8 mouse cellular contexts compared by ENCODE assay signal in genomic region chr1:131125987-131126744, GRCm38 (mm10). TPM values are rescaled to one million over a fixed set of nuclear protein-coding genes. Genes with fewer than 3 reads are reported as not detected.
DNase-seq lines count a peak whose midpoint lies in the region; ATAC-seq lines count a peak whose summit lies in the region.

No protein-coding gene starts in this region.

- no peak overlapping the region for H3K27ac ChIP-seq in intestine, embryonic 16.5 days (ENCODE audit: low read length)
- no peak overlapping the region for H3K27ac ChIP-seq in stomach, embryonic 15.5 days
- H3K27ac ChIP-seq in forebrain, embryonic 10.5 days: no peak overlapping the region
- no peak overlapping the region for H3K27ac ChIP-seq in embryonic facial prominence, embryonic 10.5 days (replicated peaks)

- no peak for DNase-seq in frontal cortex, postnatal 14 days (ENCODE audit: low spot score in 2 of 2)
- DNase-seq in ovary, adult 18-20 months (ENCODE audit: low spot score): peak; percentile 55
- no peak for DNase-seq in ovary, postnatal 36 days (ENCODE audit: low spot score)
- no peak for DNase-seq in forebrain, embryonic 10.5 days (ENCODE audit: extremely low spot score, low spot score)
- no peak for DNase-seq in embryonic facial prominence, embryonic 10.5 days (ENCODE audit: low spot score)

- no peaks in the 10 kb centered on the region; the same call in 1 of the 2 replicates for H3K4me1 ChIP-seq in intestine, embryonic 16.5 days (ENCODE audit: control insufficient read depth, insufficient read depth, low read length)
- H3K4me1 ChIP-seq in stomach, embryonic 15.5 days: 0 out of 2 replicates have a peak, but pooled peaks cover 3% of the 10 kb centered on the region
- H3K4me1 ChIP-seq in forebrain, embryonic 10.5 days: peaks cover 6% of the 10 kb centered on the region
- H3K4me1 ChIP-seq in embryonic facial prominence, embryonic 10.5 days: no peaks in the 10 kb centered on the region

- no peak overlapping the region for H3K4me2 ChIP-seq in intestine, embryonic 16.5 days (ENCODE audit: low read depth, low read length)
- no peak overlapping the region for H3K4me2 ChIP-seq in stomach, embryonic 15.5 days

- H3K9ac ChIP-seq in intestine, embryonic 16.5 days (ENCODE audit: low read depth, low read length): no peak overlapping the region
- no peak overlapping the region for H3K9ac ChIP-seq in stomach, embryonic 15.5 days

- peak; percentile 97 for ATAC-seq in frontal cortex, adult (ENCODE audit: low TSS enrichment)
- peak; percentile 63 for ATAC-seq in intestine, embryonic 16.5 days
- peak; percentile 90; the same call in 1 of the 2 replicates for ATAC-seq in stomach, embryonic 15.5 days (ENCODE audit: insufficient read depth, low FRiP score, low read depth)

- WGBS in intestine, embryonic 16.5 days: 57% methylated on average over 11 of the region's 11 CpGs
- WGBS in stomach, embryonic 15.5 days: 53% methylated on average over 11 of the region's 11 CpGs
- WGBS in forebrain, embryonic 10.5 days: 83% methylated on average over 11 of the region's 11 CpGs
- WGBS in embryonic facial prominence, embryonic 10.5 days: 75% methylated on average over 11 of the region's 11 CpGs

- H3K27me3 ChIP-seq in intestine, embryonic 16.5 days (replicated peaks; ENCODE audit: control insufficient read depth, insufficient read depth, low read length): no peaks in the 10 kb centered on the region
- H3K27me3 ChIP-seq in stomach, embryonic 15.5 days (replicated peaks): no peaks in the 10 kb centered on the region
- no peaks in the 10 kb centered on the region for H3K27me3 ChIP-seq in forebrain, embryonic 10.5 days (ENCODE audit: poor library complexity, severe bottlenecking)
- no peaks in the 10 kb centered on the region for H3K27me3 ChIP-seq in embryonic facial prominence, embryonic 10.5 days (replicated peaks; ENCODE audit: low read depth, poor library complexity, severe bottlenecking)

- 0 out of 2 replicates have a peak, but pooled peaks cover 4% of the 10 kb centered on the region for H3K36me3 ChIP-seq in intestine, embryonic 16.5 days (ENCODE audit: control insufficient read depth, insufficient read depth, low read length)
- no peaks in the 10 kb centered on the region for H3K36me3 ChIP-seq in stomach, embryonic 15.5 days
- H3K36me3 ChIP-seq in forebrain, embryonic 10.5 days (replicated peaks): peaks cover 56% of the 10 kb centered on the region
- H3K36me3 ChIP-seq in embryonic facial prominence, embryonic 10.5 days (replicated peaks): peaks cover 48% of the 10 kb centered on the region

- no peak overlapping the region for H3K4me3 ChIP-seq in intestine, embryonic 16.5 days (ENCODE audit: low read length)
- no peak overlapping the region for H3K4me3 ChIP-seq in stomach, embryonic 15.5 days (replicated peaks)
- H3K4me3 ChIP-seq in forebrain, embryonic 10.5 days: no peak overlapping the region
- H3K4me3 ChIP-seq in embryonic facial prominence, embryonic 10.5 days: no peak overlapping the region

- no peaks in the 10 kb centered on the region for H3K9me3 ChIP-seq in intestine, embryonic 16.5 days (ENCODE audit: control insufficient read depth, low read length)
- H3K9me3 ChIP-seq in stomach, embryonic 15.5 days: no peaks in the 10 kb centered on the region
- peaks cover 5% of the 10 kb centered on the region; the same call in 1 of the 2 replicates for H3K9me3 ChIP-seq in forebrain, embryonic 10.5 days
- H3K9me3 ChIP-seq in embryonic facial prominence, embryonic 10.5 days: no peaks in the 10 kb centered on the region

RNA-seq across cellular contexts. Expression of gene Dyrk3, which starts 12.0 kb away (rescaled TPM):
- 2.3 and 2.4 TPM in 2 replicates for polyA plus RNA-seq in intestine, embryonic 16.5 days (2015; fragmentation: Nextera tagmentation; extraction: Ambion mirVana)
- 4.7 and 5.4 TPM in 2 replicates for polyA plus RNA-seq in stomach, embryonic 15.5 days (2015; fragmentation: Nextera tagmentation; extraction: Ambion mirVana)
- polyA plus RNA-seq in forebrain, embryonic 10.5 days (2016; fragmentation: Nextera tagmentation; extraction: Ambion mirVana): 13.3 and 15.5 TPM in 2 replicates
- polyA plus RNA-seq in embryonic facial prominence, embryonic 10.5 days (2016; fragmentation: Nextera tagmentation; extraction: Ambion mirVana): 8.7 and 9.7 TPM in 2 replicates

RNA-seq across cellular contexts. Expression of gene Eif2d, which starts 26.8 kb away (rescaled TPM):
- polyA plus RNA-seq in intestine, embryonic 16.5 days (2015; fragmentation: Nextera tagmentation; extraction: Ambion mirVana): 53.8 and 58.0 TPM in 2 replicates
- polyA plus RNA-seq in stomach, embryonic 15.5 days (2015; fragmentation: Nextera tagmentation; extraction: Ambion mirVana): 54.6 and 64.1 TPM in 2 replicates
- polyA plus RNA-seq in forebrain, embryonic 10.5 days (2016; fragmentation: Nextera tagmentation; extraction: Ambion mirVana): 66.9 and 70.2 TPM in 2 replicates
- polyA plus RNA-seq in embryonic facial prominence, embryonic 10.5 days (2016; fragmentation: Nextera tagmentation; extraction: Ambion mirVana): 66.9 and 70.3 TPM in 2 replicates

RNA-seq across cellular contexts. Expression of gene Mapkapk2, which starts 28.5 kb away (rescaled TPM):
- polyA plus RNA-seq in intestine, embryonic 16.5 days (2015; fragmentation: Nextera tagmentation; extraction: Ambion mirVana): 13.1 and 23.5 TPM in 2 replicates
- 45.8 and 49.5 TPM in 2 replicates for polyA plus RNA-seq in stomach, embryonic 15.5 days (2015; fragmentation: Nextera tagmentation; extraction: Ambion mirVana)
- polyA plus RNA-seq in forebrain, embryonic 10.5 days (2016; fragmentation: Nextera tagmentation; extraction: Ambion mirVana): 41.1 and 41.3 TPM in 2 replicates
- 44.4 and 45.4 TPM in 2 replicates for polyA plus RNA-seq in embryonic facial prominence, embryonic 10.5 days (2016; fragmentation: Nextera tagmentation; extraction: Ambion mirVana)
